In the genomic region with DNA sequence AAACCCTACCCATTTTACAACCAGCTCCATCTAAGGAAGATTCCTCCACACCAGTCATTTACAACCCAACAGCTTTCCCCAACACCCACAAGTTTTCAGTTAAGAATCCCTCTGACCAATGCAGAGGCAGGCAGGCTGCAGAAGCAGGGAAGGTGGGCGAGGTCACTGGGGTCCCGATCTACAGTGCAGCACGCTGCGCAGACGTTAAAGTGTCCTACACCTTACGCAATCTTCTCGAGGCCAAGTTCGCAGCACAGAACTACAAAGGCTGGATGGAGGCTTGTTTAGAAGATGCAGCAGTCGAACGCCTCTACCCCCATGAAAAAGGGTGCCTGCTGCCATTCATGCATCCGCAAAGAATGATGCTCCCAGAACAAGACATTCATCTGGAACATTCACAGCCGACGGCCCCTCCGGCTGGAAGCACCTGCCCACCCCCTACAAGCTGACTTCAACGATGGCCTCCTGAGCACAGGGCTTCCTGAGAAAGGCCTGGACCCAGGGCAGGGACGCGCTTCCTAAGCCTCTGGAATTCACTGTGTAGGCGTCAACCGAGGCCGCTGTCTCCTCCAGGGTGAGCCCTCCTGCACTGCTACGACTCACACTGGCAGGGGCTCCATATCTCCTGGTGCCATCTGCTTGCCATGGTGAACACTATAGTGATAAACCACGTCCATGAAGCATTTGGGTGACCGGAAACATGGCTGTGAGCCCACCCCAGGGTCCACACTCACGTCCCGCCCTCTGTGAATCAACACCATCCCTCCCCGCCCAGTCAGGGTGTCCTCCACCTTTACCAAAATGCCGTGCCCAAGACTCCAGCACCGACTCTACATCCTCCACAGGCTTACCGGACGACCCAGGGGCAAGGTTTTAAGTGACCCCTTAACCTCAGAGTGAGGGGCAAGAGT, we compare ENCODE assay signal across 8 mouse cellular contexts. TPM values are rescaled to one million over a fixed set of nuclear protein-coding genes. Genes with fewer than 3 reads are reported as not detected.
DNase-seq lines count a peak whose midpoint lies in the region; ATAC-seq and TF ChIP-seq lines count a peak whose summit lies in the region.

No protein-coding gene starts in this region.

- H3K9ac ChIP-seq in embryonic facial prominence, embryonic 13.5 days, result peak overlapping the region; percentile 73
- 0 out of 2 replicates have a peak overlapping the region, but pooled peaks have one; percentile 69 for H3K9ac ChIP-seq in hindbrain, embryonic 14.5 days
- H3K9ac ChIP-seq in liver, embryonic 15.5 days, result peak overlapping the region; percentile 79

- H3K4me2 ChIP-seq in embryonic facial prominence, embryonic 13.5 days, result peak overlapping the region; percentile 63
- peak overlapping the region; percentile 84 for H3K4me2 ChIP-seq in hindbrain, embryonic 14.5 days (replicated peaks)
- H3K4me2 ChIP-seq in liver, embryonic 15.5 days, result peak overlapping the region; percentile 82

- peaks cover 88% of the 10 kb centered on the region for H3K4me1 ChIP-seq in E14TG2a.4 (replicated peaks; ENCODE audit: low read depth, low read length)
- peaks cover 81% of the 10 kb centered on the region for H3K4me1 ChIP-seq in embryonic facial prominence, embryonic 13.5 days
- H3K4me1 ChIP-seq in hindbrain, embryonic 14.5 days (replicated peaks; ENCODE audit: control insufficient read depth, insufficient read depth, low read length), result peaks cover 65% of the 10 kb centered on the region
- peaks cover 96% of the 10 kb centered on the region for H3K4me1 ChIP-seq in liver, embryonic 15.5 days (replicated peaks)

- peaks cover 16% of the 10 kb centered on the region; the same call in 1 of the 2 replicates for H3K36me3 ChIP-seq in E14TG2a.4 (ENCODE audit: insufficient read depth, low read length)
- no peaks in the 10 kb centered on the region for H3K36me3 ChIP-seq in embryonic facial prominence, embryonic 13.5 days
- no peaks in the 10 kb centered on the region for H3K36me3 ChIP-seq in hindbrain, embryonic 14.5 days (replicated peaks; ENCODE audit: control insufficient read depth, insufficient read depth)
- H3K36me3 ChIP-seq in liver, embryonic 15.5 days (replicated peaks), result 0 out of 2 replicates have a peak, but pooled peaks cover 4% of the 10 kb centered on the region

- no peak for ATAC-seq in embryonic facial prominence, embryonic 13.5 days (ENCODE audit: insufficient number of reproducible peaks, insufficient read depth, low FRiP score, low TSS enrichment, low read depth)
- no peak for ATAC-seq in hindbrain, embryonic 14.5 days (ENCODE audit: low FRiP score)
- no peak for ATAC-seq in liver, embryonic 15.5 days (ENCODE audit: insufficient read depth)

- H3K9me3 ChIP-seq in E14TG2a.4 (ENCODE audit: low read length), result no peaks in the 10 kb centered on the region
- no peaks in the 10 kb centered on the region for H3K9me3 ChIP-seq in embryonic facial prominence, embryonic 13.5 days
- no peaks in the 10 kb centered on the region for H3K9me3 ChIP-seq in hindbrain, embryonic 14.5 days (ENCODE audit: control insufficient read depth, low read length)
- no peaks in the 10 kb centered on the region for H3K9me3 ChIP-seq in liver, embryonic 15.5 days (replicated peaks)

- H3K27ac ChIP-seq in embryonic facial prominence, embryonic 13.5 days, result peak overlapping the region; percentile 98
- H3K27ac ChIP-seq in hindbrain, embryonic 14.5 days, result 0 out of 2 replicates have a peak overlapping the region, but pooled peaks have one; percentile 99
- peak overlapping the region; percentile 97 for H3K27ac ChIP-seq in liver, embryonic 15.5 days (replicated peaks)

- TF ChIP-seq CTCF in E14TG2a.4 (conservative IDR thresholded peaks at IDR 0.05; ENCODE audit: low read length), result no peak

- peak; percentile 78 for DNase-seq in 3134 (ENCODE audit: extremely low read depth, insufficient read length, low spot score)
- no peak for DNase-seq in hindbrain, embryonic 14.5 days (ENCODE audit: low spot score)
- DNase-seq in spleen, postnatal 10 days (ENCODE audit: low spot score in 2 of 2), result peak; percentile 70 to 78
- DNase-seq in right cerebral cortex, adult 18-20 months, result no peak
- DNase-seq in frontal cortex, adult 2 months (ENCODE audit: extremely low spot score in 1 of 2, low spot score in 1 of 2), result no peak

- no peaks in the 10 kb centered on the region for H3K27me3 ChIP-seq in E14TG2a.4 (ENCODE audit: insufficient read depth, low read length)
- H3K27me3 ChIP-seq in embryonic facial prominence, embryonic 13.5 days, result no peaks in the 10 kb centered on the region
- no peaks in the 10 kb centered on the region for H3K27me3 ChIP-seq in hindbrain, embryonic 14.5 days (ENCODE audit: control insufficient read depth, insufficient read depth, low read length)
- no peaks in the 10 kb centered on the region for H3K27me3 ChIP-seq in liver, embryonic 15.5 days

- 84% methylated on average over 30 of the region's 30 CpGs for WGBS in embryonic facial prominence, embryonic 13.5 days
- WGBS in hindbrain, embryonic 14.5 days, result 77% methylated on average over 30 of the region's 30 CpGs
- WGBS in liver, embryonic 15.5 days (ENCODE audit: insufficient replicate concordance), result 28% methylated on average over 30 of the region's 30 CpGs

- H3K4me3 ChIP-seq in E14TG2a.4 (replicated peaks; ENCODE audit: low read length), result peak overlapping the region; percentile 87
- peak overlapping the region; percentile 42 for H3K4me3 ChIP-seq in embryonic facial prominence, embryonic 13.5 days
- H3K4me3 ChIP-seq in hindbrain, embryonic 14.5 days (replicated peaks; ENCODE audit: low read length), result no peak overlapping the region
- H3K4me3 ChIP-seq in liver, embryonic 15.5 days (replicated peaks), result peak overlapping the region; percentile 64

RNA-seq across cellular contexts. Expression of a gene that starts 31.0 kb away (rescaled TPM):
- 30.6 and 34.0 TPM in 2 replicates for polyA plus RNA-seq in embryonic facial prominence, embryonic 13.5 days (2015; fragmentation: Nextera tagmentation; extraction: Ambion mirVana)
- 11.3 and 13.1 TPM in 2 replicates for polyA plus RNA-seq in hindbrain, embryonic 14.5 days (2014; fragmentation: Nextera tagmentation; extraction: Ambion mirVana)
- 12.9 and 13.1 TPM in 2 replicates for polyA plus RNA-seq in liver, embryonic 15.5 days (2015; fragmentation: Nextera tagmentation; extraction: Ambion mirVana)
- 13.1 and 15.6 TPM in 2 replicates for polyA plus RNA-seq in frontal cortex, adult 2 months (2012; rRNA removed)

RNA-seq across cellular contexts. Expression of a gene that starts 33.6 kb away (rescaled TPM):
- polyA plus RNA-seq in embryonic facial prominence, embryonic 13.5 days (2015; fragmentation: Nextera tagmentation; extraction: Ambion mirVana), result 3.1 and 4.5 TPM in 2 replicates
- polyA plus RNA-seq in hindbrain, embryonic 14.5 days (2014; fragmentation: Nextera tagmentation; extraction: Ambion mirVana), result 1.5 and 2.5 TPM in 2 replicates
- polyA plus RNA-seq in liver, embryonic 15.5 days (2015; fragmentation: Nextera tagmentation; extraction: Ambion mirVana), result 7.1 and 7.9 TPM in 2 replicates
- polyA plus RNA-seq in frontal cortex, adult 2 months (2012; rRNA removed), result 7.8 and 8.7 TPM in 2 replicates

RNA-seq across cellular contexts. Expression of a gene that starts 49.9 kb away (rescaled TPM):
- polyA plus RNA-seq in embryonic facial prominence, embryonic 13.5 days (2015; fragmentation: Nextera tagmentation; extraction: Ambion mirVana), result 3.8 and 4.7 TPM in 2 replicates
- polyA plus RNA-seq in hindbrain, embryonic 14.5 days (2014; fragmentation: Nextera tagmentation; extraction: Ambion mirVana), result 6.1 and 9.4 TPM in 2 replicates
- polyA plus RNA-seq in liver, embryonic 15.5 days (2015; fragmentation: Nextera tagmentation; extraction: Ambion mirVana), result 2.8 and 2.9 TPM in 2 replicates
- polyA plus RNA-seq in frontal cortex, adult 2 months (2012; rRNA removed), result 4.6 and 4.9 TPM in 2 replicates

Comparison
In these comparisons a context has a peak if more than half of its experiments do, and no peak if none do; other contexts are left out.
1. DNase-seq: peak in 3134 (single experiment) and spleen, postnatal 10 days (2 of 2); none in hindbrain, embryonic 14.5 days (single experiment), right cerebral cortex, adult 18-20 months (single experiment) and frontal cortex, adult 2 months (0 of 2).
2. Peak in every context shown above with its lines, with median percentiles within 50 percentile points of each other: H3K27ac ChIP-seq, H3K4me2 ChIP-seq and H3K9ac ChIP-seq.